ENCODE assay signal across 8 mouse cellular contexts in genomic region chr3:67557200-67557651, GRCm38 (mm10). TPM values are rescaled to one million over a fixed set of nuclear protein-coding genes. Genes with fewer than 3 reads are reported as not detected.
A peak's percentile ranks its signal among the peaks of the same experiment; 100 is the strongest.
DNase-seq lines count a peak whose midpoint lies in the region; ATAC-seq and TF ChIP-seq lines count a peak whose summit lies in the region.

No protein-coding gene starts in this region.

- intact Hi-C loops in gastrocnemius, postnatal 14 days (cut with DNase I; ENCODE audit: low total_unique reads), result no loop called here
- intact Hi-C loops in gastrocnemius, postnatal 36 days (cut with DNase I), result no loop called here

- H3K27me3 ChIP-seq in CH12.LX (replicated peaks), result no peaks in the 10 kb centered on the region
- H3K27me3 ChIP-seq in embryonic facial prominence, embryonic 12.5 days, result no peaks in the 10 kb centered on the region
- no peaks in the 10 kb centered on the region for H3K27me3 ChIP-seq in limb, embryonic 12.5 days
- H3K27me3 ChIP-seq in midbrain, embryonic 13.5 days, result no peaks in the 10 kb centered on the region

- H3K79me2 ChIP-seq in CH12.LX (replicated peaks; ENCODE audit: control insufficient read depth, extremely low read depth, insufficient read depth, poor library complexity, severe bottlenecking), result no peaks in the 10 kb centered on the region

- H3K4me2 ChIP-seq in CH12.LX (ENCODE audit: insufficient read depth, low read depth, poor library complexity, severe bottlenecking), result peak overlapping the region; percentile 33
- peak overlapping the region; percentile 26 for H3K4me2 ChIP-seq in embryonic facial prominence, embryonic 12.5 days (replicated peaks)
- peak overlapping the region; percentile 42 for H3K4me2 ChIP-seq in limb, embryonic 12.5 days
- peak overlapping the region; percentile 45 for H3K4me2 ChIP-seq in midbrain, embryonic 13.5 days (replicated peaks)

- peaks cover 6 to 73% of the 10 kb centered on the region in 2 experiments for H3K4me1 ChIP-seq in CH12.LX (ENCODE audit: control insufficient read depth in 1 of 2, insufficient read depth in 2 of 2)
- H3K4me1 ChIP-seq in embryonic facial prominence, embryonic 12.5 days, result no peaks in the 10 kb centered on the region
- peaks cover 6% of the 10 kb centered on the region; the same call in 1 of the 2 replicates for H3K4me1 ChIP-seq in limb, embryonic 12.5 days (replicated peaks)
- peaks cover 20% of the 10 kb centered on the region for H3K4me1 ChIP-seq in midbrain, embryonic 13.5 days (replicated peaks)

- H3K9me3 ChIP-seq in CH12.LX (replicated peaks; ENCODE audit: low read length), result no peaks in the 10 kb centered on the region
- H3K9me3 ChIP-seq in embryonic facial prominence, embryonic 12.5 days, result no peaks in the 10 kb centered on the region
- no peaks in the 10 kb centered on the region for H3K9me3 ChIP-seq in limb, embryonic 12.5 days
- H3K9me3 ChIP-seq in midbrain, embryonic 13.5 days, result no peaks in the 10 kb centered on the region

- in situ Hi-C loops in CH12.LX (cut with MboI; ENCODE audit: low pct_ligation_motif_present, low pct_unique_long_range_greater_than_20kb, low sequenced_read_pairs), result no loop called here

- dilution Hi-C loops in CH12.LX (cut with MboI; ENCODE audit: extremely low pct_ligation_motif_present, extremely low pct_unique_long_range_greater_than_20kb, low sequenced_read_pairs), result no loop called here

- no peak overlapping the region for H3K27ac ChIP-seq in CH12.LX (ENCODE audit: insufficient read depth, low read depth)
- no peak overlapping the region for H3K27ac ChIP-seq in embryonic facial prominence, embryonic 12.5 days
- H3K27ac ChIP-seq in limb, embryonic 12.5 days, result no peak overlapping the region
- peak overlapping the region; percentile 76 for H3K27ac ChIP-seq in midbrain, embryonic 13.5 days

- no peak for TF ChIP-seq RAD21 in CH12.LX (IDR thresholded peaks at IDR 0.05; ENCODE audit: low read depth, low read length)

- peak; percentile 95 for DNase-seq in CH12.LX (ENCODE audit: extremely low read depth)
- DNase-seq in gastrocnemius, postnatal 14 days, result no peak
- no peak for DNase-seq in gastrocnemius, postnatal 36 days
- no peak for DNase-seq in gastrocnemius, adult 8-10 months (ENCODE audit: low spot score in 2 of 2)
- no peak for DNase-seq in cerebellum, postnatal 10 days

- no peaks in the 10 kb centered on the region for H3K36me3 ChIP-seq in CH12.LX (replicated peaks in 1 of 2; ENCODE audit: control insufficient read depth in 1 of 2, insufficient read depth in 1 of 2, low read length in 1 of 2)
- no peaks in the 10 kb centered on the region for H3K36me3 ChIP-seq in embryonic facial prominence, embryonic 12.5 days
- no peaks in the 10 kb centered on the region for H3K36me3 ChIP-seq in limb, embryonic 12.5 days
- H3K36me3 ChIP-seq in midbrain, embryonic 13.5 days, result no peaks in the 10 kb centered on the region

- ATAC-seq in embryonic facial prominence, embryonic 12.5 days (ENCODE audit: insufficient number of reproducible peaks, insufficient read depth, low FRiP score, low TSS enrichment), result no peak
- ATAC-seq in limb, embryonic 12.5 days (ENCODE audit: insufficient number of reproducible peaks, insufficient read depth, low FRiP score, low TSS enrichment, low read depth), result no peak
- peak; percentile 96 for ATAC-seq in midbrain, embryonic 13.5 days

- WGBS in embryonic facial prominence, embryonic 12.5 days, result 44% methylated on average over 14 of the region's 14 CpGs
- 27% methylated on average over 14 of the region's 14 CpGs for WGBS in limb, embryonic 12.5 days
- WGBS in midbrain, embryonic 13.5 days, result 27% methylated on average over 14 of the region's 14 CpGs

- peak overlapping the region in 2 of 3 experiments; percentile 12 to 50 for H3K4me3 ChIP-seq in CH12.LX (replicated peaks in 1 of 3; ENCODE audit: low read depth in 2 of 3, low read length in 2 of 3, poor library complexity in 1 of 3)
- no peak overlapping the region for H3K4me3 ChIP-seq in embryonic facial prominence, embryonic 12.5 days
- H3K4me3 ChIP-seq in limb, embryonic 12.5 days (replicated peaks), result no peak overlapping the region
- peak overlapping the region; percentile 22 for H3K4me3 ChIP-seq in midbrain, embryonic 13.5 days (replicated peaks)

- TF ChIP-seq EP300 in CH12.LX (IDR thresholded peaks at IDR 0.05; ENCODE audit: low read length), result peak; percentile 69

- no peak for TF ChIP-seq CTCF in CH12.LX (conservative IDR thresholded peaks at IDR 0.05 in 1 of 2, IDR thresholded peaks at IDR 0.05 in 1 of 2; ENCODE audit: low read depth in 2 of 2, low read length in 2 of 2)

- peak; percentile 72 for TF ChIP-seq POLR2A in CH12.LX (IDR thresholded peaks at IDR 0.05; ENCODE audit: low read depth, low read length)

- H3K9ac ChIP-seq in CH12.LX (ENCODE audit: insufficient read depth, low read depth), result peak overlapping the region; percentile 34
- no peak overlapping the region for H3K9ac ChIP-seq in embryonic facial prominence, embryonic 12.5 days
- no peak overlapping the region for H3K9ac ChIP-seq in limb, embryonic 12.5 days (replicated peaks)
- no peak overlapping the region for H3K9ac ChIP-seq in midbrain, embryonic 13.5 days (replicated peaks)

TF ChIP-seq in CH12.LX, 34 proteins besides CTCF, POLR2A, EP300 and RAD21:
- TF ChIP-seq MXI1 (IDR thresholded peaks at IDR 0.05; ENCODE audit: low read depth, low read length) (peak; percentile 27; the same call in 1 of the 2 replicates), SIN3A (IDR thresholded peaks at IDR 0.05; ENCODE audit: low read length) (0 out of 2 replicates have a peak, but pooled peaks have one; percentile 23), CHD1 (IDR thresholded peaks at IDR 0.05; ENCODE audit: low read depth, low read length) (no peak; the same call in 1 of the 2 replicates), JUN (IDR thresholded peaks at IDR 0.05; ENCODE audit: insufficient read depth, low read depth, low read length) (peak; percentile 13; the same call in 1 of the 2 replicates), BHLHE40 (IDR thresholded peaks at IDR 0.05; ENCODE audit: low read depth, low read length) (peak; percentile 99), MAFK (IDR thresholded peaks at IDR 0.05; ENCODE audit: insufficient replicate concordance, low read length) (no peak), IRF4 (IDR thresholded peaks at IDR 0.05; ENCODE audit: low read depth, low read length) (peak; percentile 84), ZC3H11A (IDR thresholded peaks at IDR 0.05; ENCODE audit: low read depth, low read length) (no peak), ETS1 (conservative IDR thresholded peaks at IDR 0.05; ENCODE audit: low read depth, low read length) (peak; percentile 58), TBP (conservative IDR thresholded peaks at IDR 0.05; ENCODE audit: low read depth, low read length) (peak; percentile 54; the same call in 1 of the 2 replicates), JUND (conservative IDR thresholded peaks at IDR 0.05; ENCODE audit: low read depth, low read length) (peak; percentile 21; the same call in 1 of the 2 replicates), E2F4 (IDR thresholded peaks at IDR 0.05; ENCODE audit: insufficient replicate concordance, low read depth, low read length) (no peak), HCFC1 (IDR thresholded peaks at IDR 0.05; ENCODE audit: low read depth, low read length) (no peak; the same call in 1 of the 2 replicates), ELF1 (IDR thresholded peaks at IDR 0.05; ENCODE audit: low read depth, low read length) (peak; percentile 47; the same call in 1 of the 2 replicates), ZKSCAN1 (IDR thresholded peaks at IDR 0.05; ENCODE audit: borderline replicate concordance, low read depth, low read length) (no peak), MAX (IDR thresholded peaks at IDR 0.05; ENCODE audit: low read length) (peak; percentile 71), USF1 (IDR thresholded peaks at IDR 0.05; ENCODE audit: low read depth, low read length) (peak; percentile 64), USF2 (conservative IDR thresholded peaks at IDR 0.05; ENCODE audit: low read depth, low read length) (peak; percentile 69), PAX5 (IDR thresholded peaks at IDR 0.05; ENCODE audit: low read length) (no peak), ZNF384 (IDR thresholded peaks at IDR 0.05; ENCODE audit: low read depth, low read length) (no peak), NRF1 (IDR thresholded peaks at IDR 0.05; ENCODE audit: low read depth, low read length) (peak; percentile 50; the same call in 1 of the 2 replicates), MEF2A (IDR thresholded peaks at IDR 0.05; ENCODE audit: borderline replicate concordance, low read depth, low read length) (no peak), TCF12 (IDR thresholded peaks at IDR 0.05; ENCODE audit: low read depth, low read length) (peak; percentile 62; the same call in 1 of the 2 replicates), MYC (IDR thresholded peaks at IDR 0.05; ENCODE audit: low read depth, low read length) (peak; percentile 40; the same call in 1 of the 2 replicates), POLR2AphosphoS2 (IDR thresholded peaks at IDR 0.05; ENCODE audit: low read depth, low read length) (no peak)

RNA-seq across cellular contexts. Expression of gene Mfsd1, which starts 25.3 kb away (rescaled TPM):
- total RNA-seq in CH12.LX (2012; rRNA removed), result 44.3 and 50.3 TPM in 2 replicates
- total RNA-seq in CH12.LX (2014; rRNA removed), result 56.8 and 68.7 TPM in 2 replicates
- polyA plus RNA-seq in CH12.LX (2012; ENCODE audit: insufficient read length, low read depth), result 82.2 and 95.7 TPM in 2 replicates
- polyA plus RNA-seq in embryonic facial prominence, embryonic 12.5 days (2016; fragmentation: Nextera tagmentation; extraction: Ambion mirVana), result 61.6 and 66.0 TPM in 2 replicates
- polyA plus RNA-seq in limb, embryonic 12.5 days (2016; fragmentation: Nextera tagmentation; extraction: Ambion mirVana), result 51.5 and 52.9 TPM in 2 replicates
- polyA plus RNA-seq in midbrain, embryonic 13.5 days (2015; fragmentation: Nextera tagmentation; extraction: Ambion mirVana), result 40.1 and 41.2 TPM in 2 replicates
- total RNA-seq in gastrocnemius, postnatal 14 days (2021), result 10 to 100 TPM; 19.2 to 22.5 TPM
- total RNA-seq in gastrocnemius, postnatal 36 days (2021), result 10 to 100 TPM; 19.9 to 20.3 TPM
- 10 to 100 TPM; 19.8 to 30.5 (median 25.2) TPM for total RNA-seq in gastrocnemius, adult 8-10 months (2022)

RNA-seq across cellular contexts. Expression of gene Rarres1, which starts 41.9 kb away (rescaled TPM):
- total RNA-seq in CH12.LX (2012; rRNA removed), result 0.08 TPM in 1 of 2 replicates, not detected in the other
- total RNA-seq in CH12.LX (2014; rRNA removed), result 0.24 and 0.34 TPM in 2 replicates
- 0.42 TPM in 1 of 2 replicates, not detected in the other for polyA plus RNA-seq in CH12.LX (2012; ENCODE audit: insufficient read length, low read depth)
- polyA plus RNA-seq in embryonic facial prominence, embryonic 12.5 days (2016; fragmentation: Nextera tagmentation; extraction: Ambion mirVana), result 0.95 and 1.6 TPM in 2 replicates
- 9.2 and 14.4 TPM in 2 replicates for polyA plus RNA-seq in limb, embryonic 12.5 days (2016; fragmentation: Nextera tagmentation; extraction: Ambion mirVana)
- 0.94 and 1.4 TPM in 2 replicates for polyA plus RNA-seq in midbrain, embryonic 13.5 days (2015; fragmentation: Nextera tagmentation; extraction: Ambion mirVana)
- 1 to 10 TPM; 1.5 to 2.5 TPM for total RNA-seq in gastrocnemius, postnatal 14 days (2021)
- under 1 TPM; 0.64 to 0.81 TPM for total RNA-seq in gastrocnemius, postnatal 36 days (2021)
- total RNA-seq in gastrocnemius, adult 8-10 months (2022), result under 1 TPM; 0.29 to 0.72 (median 0.41) TPM

Comparison
In these comparisons a context has a peak if more than half of its experiments do, and no peak if none do; other contexts are left out.
1. H3K4me3 ChIP-seq: peak in CH12.LX (2 of 3) and midbrain, embryonic 13.5 days (single experiment); none in embryonic facial prominence, embryonic 12.5 days (single experiment) and limb, embryonic 12.5 days (single experiment).
2. Peak in every context shown above with its lines, with median percentiles within 50 percentile points of each other: H3K4me2 ChIP-seq.